Mouse (Mus musculus): ENCODE data around the gene Ric1.

- TF ChIP-seq POLR2A (IDR thresholded peaks at IDR 0.05; ENCODE audit: control insufficient read depth, low read depth, low read length) (no peak), CTCF (IDR thresholded peaks at IDR 0.05; ENCODE audit: control insufficient read depth, insufficient read depth, insufficient replicate concordance, low read depth, low read length) (no peak)
Observed at GRCm38 (mm10) chr19:29518922-29519321, 3.2 kb upstream of the Ric1 start.

All from testis, adult 2 months (tissue).